Mouse (Mus musculus): Measurements from ENCODE around the gene Zbtb33. TPM values are rescaled to one million over a fixed set of nuclear protein-coding genes. Genes with fewer than 3 reads are reported as not detected.
"Not testable (repeated sequence)": the region's sequence is repeated elsewhere in the genome, so short reads cannot be mapped to it uniquely, and the experiment has no call there.

The Zbtb33 gene
- 1.3 TPM in 2 replicates for polyA plus RNA-seq (2015; fragmentation: Nextera tagmentation; extraction: Ambion mirVana)

DNA sequence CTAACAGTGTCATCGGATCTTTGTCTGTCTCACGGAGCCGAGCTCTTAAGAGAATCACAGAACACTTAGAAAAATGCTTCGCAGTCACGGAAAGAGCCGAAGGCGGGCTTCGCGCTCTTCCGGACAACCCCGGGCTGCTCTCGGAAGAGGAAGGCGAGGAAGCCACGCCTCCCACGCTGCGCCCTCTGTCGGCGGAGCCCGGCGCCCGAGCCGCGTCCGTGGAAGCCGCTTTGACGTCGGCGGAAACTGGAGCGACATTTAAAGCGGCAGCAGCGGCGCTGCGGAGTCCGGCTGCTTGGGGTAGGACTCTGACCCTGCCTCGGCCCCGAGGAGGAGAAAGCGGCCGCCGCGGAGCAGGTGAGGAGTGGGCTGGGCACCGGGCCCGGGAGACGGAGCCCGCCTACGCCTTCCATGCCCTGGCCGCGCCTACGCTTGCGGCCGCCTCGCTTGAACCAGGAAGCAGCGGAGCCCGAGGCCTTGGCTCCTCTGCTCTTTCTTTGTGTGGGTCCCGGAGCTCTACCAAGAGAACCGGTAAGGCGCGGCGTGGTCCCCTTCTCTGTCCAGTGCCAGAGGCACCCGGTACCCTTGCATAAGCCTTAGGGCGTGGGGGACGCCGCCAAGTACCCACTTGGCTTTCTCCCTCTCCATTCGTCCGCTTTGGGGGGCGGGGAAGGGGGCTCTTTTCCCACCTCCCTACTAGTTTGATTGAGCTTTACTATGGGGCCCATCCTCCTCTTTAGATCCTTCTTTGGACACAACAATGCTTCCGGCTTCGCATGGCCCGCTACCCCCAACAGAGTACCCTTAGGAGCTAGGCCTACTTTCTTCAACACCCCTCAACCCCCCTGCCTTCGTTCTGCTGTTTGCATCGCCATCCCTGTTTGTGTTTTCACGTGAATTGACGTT is at the start of gene Zbtb33:
Zbtb33 (plus strand) TSS at position 242 of the 906 bp plus-strand sequence.
- ATAC-seq, result peak; percentile 97
- peak within 1 kb of the TSS; percentile 74 for H3K4me2 ChIP-seq (ENCODE audit: low read depth, low read length)
- peak within 1 kb of the TSS; percentile 78 for H3K27ac ChIP-seq (ENCODE audit: low read depth)
- TF ChIP-seq EP300 (IDR thresholded peaks at IDR 0.05; ENCODE audit: low read depth) (no peak), CTCF (IDR thresholded peaks at IDR 0.05; ENCODE audit: low read depth) (peak; percentile 87)
- no peaks in the 10 kb centered on the region for H3K4me1 ChIP-seq (ENCODE audit: insufficient read depth)
- peak; percentile 90 for DNase-seq
- H3K9me3 ChIP-seq (ENCODE audit: low read length), result no peaks in the 10 kb centered on the region
- no peaks in the 10 kb centered on the region for H3K36me3 ChIP-seq (replicated peaks; ENCODE audit: insufficient read depth, low read length)
- H3K4me3 ChIP-seq (ENCODE audit: low read depth, low read length), result peak within 1 kb of the TSS; percentile 73
- H3K9ac ChIP-seq (replicated peaks), result peak within 1 kb of the TSS; percentile 77
- 16% methylated on average over 58 of the region's 72 CpGs for WGBS (ENCODE audit: insufficient replicate concordance)
- no peaks in the 10 kb centered on the region for H3K27me3 ChIP-seq (ENCODE audit: insufficient read depth, low read length)

DNA sequence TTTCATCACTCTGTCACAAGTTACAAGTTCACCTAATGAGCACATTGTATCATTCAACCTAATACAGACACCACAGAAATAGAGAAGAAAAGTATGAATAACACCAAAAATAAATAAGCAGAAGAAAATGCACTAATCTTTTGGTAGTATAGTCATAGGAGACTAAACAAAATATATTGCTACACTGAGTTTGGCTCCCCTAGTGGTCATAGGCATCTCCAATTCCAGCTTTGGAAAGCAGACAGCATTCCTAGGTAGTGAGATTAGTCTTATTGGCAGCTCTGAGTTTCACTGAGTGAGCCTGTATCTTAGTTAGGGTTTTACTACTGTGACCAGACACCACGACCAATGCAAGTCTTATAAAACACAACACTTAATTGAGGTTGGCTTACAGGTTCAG is 30.5 kb upstream of the Zbtb33 start:
- Histone ChIP-seq H3K4me2 (ENCODE audit: low read depth, low read length) (no peak overlapping the region), H3K9ac (replicated peaks) (no peak overlapping the region), H3K36me3 (replicated peaks; ENCODE audit: insufficient read depth, low read length) (no peaks in the 10 kb centered on the region), H3K9me3 (ENCODE audit: low read length) (no peaks in the 10 kb centered on the region), H3K4me3 (ENCODE audit: low read depth, low read length) (no peak overlapping the region), H3K27ac (ENCODE audit: low read depth) (no peak overlapping the region), H3K4me1 (ENCODE audit: insufficient read depth) (no peaks in the 10 kb centered on the region), H3K27me3 (ENCODE audit: insufficient read depth, low read length) (no peaks in the 10 kb centered on the region)
- peak; percentile 19; the same call in 1 of the 2 replicates for TF ChIP-seq CTCF (IDR thresholded peaks at IDR 0.05; ENCODE audit: low read depth)
- no peak for TF ChIP-seq EP300 (IDR thresholded peaks at IDR 0.05; ENCODE audit: low read depth)
- ATAC-seq (no peak), DNase-seq (no peak)
- 32% methylated on average over 1 of the region's 1 CpGs for WGBS (ENCODE audit: insufficient replicate concordance)

DNA sequence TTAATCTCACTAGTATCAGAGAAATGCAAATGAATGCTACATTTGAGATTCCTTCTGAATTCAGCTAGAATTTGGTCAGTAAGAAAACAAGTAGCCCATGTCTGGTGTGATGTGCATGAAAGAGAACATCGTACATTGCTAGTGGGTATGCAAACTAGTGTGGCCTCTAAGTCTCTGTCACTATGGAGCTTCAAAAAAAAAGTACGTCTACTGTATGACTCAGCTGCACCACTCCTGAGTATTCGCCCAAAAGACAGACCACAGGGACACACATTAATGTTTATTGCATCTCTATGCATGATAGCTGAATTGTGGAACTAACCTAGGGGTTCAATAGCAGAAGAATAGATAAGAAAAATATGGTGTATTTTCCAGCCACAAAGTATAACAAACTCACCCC is 24.3 kb upstream of the Zbtb33 start:
- ATAC-seq, result no peak
- no peak for DNase-seq
- H3K4me2 ChIP-seq (ENCODE audit: low read depth, low read length), result no peak overlapping the region
- H3K36me3 ChIP-seq (replicated peaks; ENCODE audit: insufficient read depth, low read length), result no peaks in the 10 kb centered on the region
- H3K4me1 ChIP-seq (ENCODE audit: insufficient read depth), result no peaks in the 10 kb centered on the region
- WGBS (ENCODE audit: insufficient replicate concordance), result 77% methylated on average over 3 of the region's 3 CpGs
- H3K9ac ChIP-seq (replicated peaks), result no peak overlapping the region
- TF ChIP-seq CTCF (IDR thresholded peaks at IDR 0.05; ENCODE audit: low read depth) (no peak), EP300 (IDR thresholded peaks at IDR 0.05; ENCODE audit: low read depth) (no peak)
- no peak overlapping the region for H3K27ac ChIP-seq (ENCODE audit: low read depth)
- no peaks in the 10 kb centered on the region for H3K9me3 ChIP-seq (ENCODE audit: low read length)
- H3K4me3 ChIP-seq (ENCODE audit: low read depth, low read length), result no peak overlapping the region
- H3K27me3 ChIP-seq (ENCODE audit: insufficient read depth, low read length), result no peaks in the 10 kb centered on the region

DNA sequence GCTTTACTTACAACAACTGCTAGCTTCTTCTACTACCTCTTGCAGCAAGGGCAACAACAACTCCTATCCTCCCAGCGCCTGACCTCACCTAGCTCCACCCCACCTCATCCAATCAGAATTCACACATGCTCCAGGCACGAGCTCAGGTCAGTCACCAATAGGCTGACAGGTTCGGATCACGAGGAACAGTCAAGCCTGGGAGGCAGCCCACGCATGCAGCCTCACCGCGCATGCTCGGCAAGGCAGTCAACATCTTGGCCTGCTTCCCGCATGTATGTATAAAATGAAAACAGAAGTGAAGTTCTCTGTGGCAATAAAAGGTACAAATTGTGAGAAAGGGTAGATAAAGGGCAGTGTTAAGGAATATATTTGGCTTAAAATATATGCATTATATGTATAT is 23.5 kb upstream of the Zbtb33 start:
- Histone ChIP-seq H3K36me3 (replicated peaks; ENCODE audit: insufficient read depth, low read length) (no peaks in the 10 kb centered on the region), H3K4me1 (ENCODE audit: insufficient read depth) (no peaks in the 10 kb centered on the region), H3K4me3 (ENCODE audit: low read depth, low read length) (no peak overlapping the region), H3K27ac (ENCODE audit: low read depth) (no peak overlapping the region), H3K27me3 (ENCODE audit: insufficient read depth, low read length) (no peaks in the 10 kb centered on the region; the same call in 1 of the 2 replicates), H3K4me2 (ENCODE audit: low read depth, low read length) (no peak overlapping the region), H3K9me3 (ENCODE audit: low read length) (no peaks in the 10 kb centered on the region), H3K9ac (replicated peaks) (no peak overlapping the region)
- ATAC-seq, result no peak
- TF ChIP-seq CTCF (IDR thresholded peaks at IDR 0.05; ENCODE audit: low read depth), result no peak
- no peak for TF ChIP-seq EP300 (IDR thresholded peaks at IDR 0.05; ENCODE audit: low read depth)
- 77% methylated on average over 9 of the region's 9 CpGs for WGBS (ENCODE audit: insufficient replicate concordance)
- no peak for DNase-seq

DNA sequence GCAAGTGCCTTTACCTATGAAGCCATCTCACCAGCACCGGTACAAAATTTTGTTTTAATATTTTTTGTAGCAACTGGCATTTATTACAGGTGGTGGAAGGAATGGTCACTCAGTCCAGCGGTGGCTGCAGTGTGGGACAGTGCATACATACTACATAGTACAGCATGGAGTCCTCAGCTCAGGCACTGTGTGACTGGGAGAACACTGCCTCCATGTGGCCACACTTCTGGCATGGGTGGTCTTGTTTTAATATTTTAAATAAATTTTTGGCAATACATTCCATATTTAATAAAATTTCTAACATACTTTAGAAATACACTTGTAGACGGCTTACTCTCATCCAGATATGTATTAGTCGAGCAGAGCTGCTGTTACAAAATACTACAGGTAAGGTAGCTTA is 23.0 kb upstream of the Zbtb33 start:
- Histone ChIP-seq H3K4me3 (ENCODE audit: low read depth, low read length) (no peak overlapping the region), H3K9me3 (ENCODE audit: low read length) (no peaks in the 10 kb centered on the region), H3K27ac (ENCODE audit: low read depth) (no peak overlapping the region), H3K4me1 (ENCODE audit: insufficient read depth) (no peaks in the 10 kb centered on the region), H3K36me3 (replicated peaks; ENCODE audit: insufficient read depth, low read length) (no peaks in the 10 kb centered on the region), H3K4me2 (ENCODE audit: low read depth, low read length) (no peak overlapping the region), H3K9ac (replicated peaks) (no peak overlapping the region), H3K27me3 (ENCODE audit: insufficient read depth, low read length) (no peaks in the 10 kb centered on the region; the same call in 1 of the 2 replicates)
- no peak for TF ChIP-seq EP300 (IDR thresholded peaks at IDR 0.05; ENCODE audit: low read depth)
- no peak for TF ChIP-seq CTCF (IDR thresholded peaks at IDR 0.05; ENCODE audit: low read depth)
- ATAC-seq, result no peak
- WGBS (ENCODE audit: insufficient replicate concordance), result 68% methylated on average over 4 of the region's 4 CpGs
- DNase-seq, result no peak

DNA sequence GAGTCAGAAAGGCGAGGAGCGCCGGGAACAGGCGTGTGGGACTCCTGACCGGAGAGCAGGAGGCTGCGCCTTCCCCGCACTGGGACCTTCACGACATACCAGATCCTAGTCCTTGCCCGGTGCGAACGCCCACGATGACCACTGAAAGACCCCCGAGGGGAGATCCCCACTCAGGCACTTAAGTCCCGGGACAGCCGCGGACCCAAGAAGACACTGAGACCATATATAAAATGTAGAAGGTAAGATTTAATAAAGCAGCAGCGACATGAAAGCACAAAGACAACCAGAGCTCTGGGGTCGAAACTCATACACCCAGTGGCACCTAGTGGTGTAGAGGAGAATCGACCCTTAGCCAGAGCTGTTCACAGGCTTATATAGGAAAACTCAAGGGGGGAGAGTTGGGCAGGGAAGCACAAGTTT is 9.7 kb upstream of the Zbtb33 start:
- 34% methylated on average over 19 of the region's 19 CpGs for WGBS (ENCODE audit: insufficient replicate concordance)
- TF ChIP-seq CTCF (IDR thresholded peaks at IDR 0.05; ENCODE audit: low read depth), result peak; percentile 60
- peak; percentile 10; the same call in 1 of the 2 replicates for TF ChIP-seq EP300 (IDR thresholded peaks at IDR 0.05; ENCODE audit: low read depth)
- H3K9ac ChIP-seq (replicated peaks); H3K4me1 ChIP-seq (ENCODE audit: insufficient read depth); H3K9me3 ChIP-seq (ENCODE audit: low read length); H3K27ac ChIP-seq (ENCODE audit: low read depth); H3K27me3 ChIP-seq (ENCODE audit: insufficient read depth, low read length); H3K36me3 ChIP-seq (replicated peaks; ENCODE audit: insufficient read depth, low read length); DNase-seq: not testable (repeated sequence)
- Histone ChIP-seq H3K4me3 (ENCODE audit: low read depth, low read length) (peak overlapping the region; percentile 20; the same call in 1 of the 2 replicates), H3K4me2 (ENCODE audit: low read depth, low read length) (peak overlapping the region; percentile 44)
- ATAC-seq, result peak; percentile 48; the same call in 1 of the 2 replicates
